Mouse (Mus musculus) CD4-positive, CD25-positive, alpha-beta regulatory T cell, adult 2 months (primary cell): ENCODE measurements around the gene Xrcc5.
A peak's percentile ranks its signal among the peaks of the same experiment; 100 is the strongest.

Experiments
- DNase-seq: peaks from one replicate; pipeline ENCODE4 v3.0.0-alpha.2; 2012; ENCODE audit warnings: low read depth, low spot score

The Xrcc5 gene

DNA sequence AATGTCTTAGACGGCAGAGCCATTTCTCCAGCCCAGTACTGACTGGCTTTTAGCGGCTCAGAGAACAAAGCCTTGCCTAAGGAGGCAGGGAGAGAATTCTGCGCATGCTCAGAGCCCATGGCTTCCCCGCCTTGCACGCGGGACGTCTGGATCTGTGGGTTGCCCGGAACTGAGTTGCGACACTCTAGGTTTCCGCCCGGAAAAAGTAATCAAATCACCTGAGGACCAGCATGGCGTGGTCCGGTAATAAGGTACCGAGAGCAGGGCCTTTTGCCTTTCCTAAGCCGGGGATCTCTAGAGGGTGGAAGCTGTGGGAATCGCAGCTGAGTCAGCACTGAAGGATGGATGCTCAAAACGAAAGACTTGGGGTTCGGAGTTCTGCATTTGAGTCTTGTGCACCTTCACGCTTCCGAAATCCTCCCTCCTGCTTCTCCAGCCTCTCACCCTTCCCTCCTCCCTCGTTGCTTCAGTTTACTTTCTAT lies at the start of gene Xrcc5:
Gene Xrcc5 (plus strand): TSS at position 105 of the 482 bp plus-strand sequence.
- DNase-seq = peak; percentile 97

DNA sequence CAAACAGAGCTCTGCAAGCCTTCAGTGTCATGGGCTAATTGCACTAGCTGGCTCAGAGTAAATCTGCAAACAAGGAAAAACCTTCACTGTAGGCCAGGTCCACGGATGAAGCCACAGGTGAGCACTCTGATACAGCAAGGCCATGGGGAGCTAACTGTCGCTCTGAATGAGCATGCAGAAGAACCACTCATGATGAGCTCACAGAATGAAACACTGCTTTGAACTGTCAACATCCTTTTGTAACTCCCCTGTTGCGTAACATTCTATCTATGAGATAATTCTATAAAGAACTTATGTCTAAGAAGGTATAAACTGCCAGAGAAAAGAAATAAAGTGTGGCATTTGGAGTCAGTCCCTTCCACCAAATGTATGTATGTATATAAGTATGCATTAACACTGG lies 44.1 kb upstream of the Xrcc5 start:
- DNase-seq = no peak

DNA sequence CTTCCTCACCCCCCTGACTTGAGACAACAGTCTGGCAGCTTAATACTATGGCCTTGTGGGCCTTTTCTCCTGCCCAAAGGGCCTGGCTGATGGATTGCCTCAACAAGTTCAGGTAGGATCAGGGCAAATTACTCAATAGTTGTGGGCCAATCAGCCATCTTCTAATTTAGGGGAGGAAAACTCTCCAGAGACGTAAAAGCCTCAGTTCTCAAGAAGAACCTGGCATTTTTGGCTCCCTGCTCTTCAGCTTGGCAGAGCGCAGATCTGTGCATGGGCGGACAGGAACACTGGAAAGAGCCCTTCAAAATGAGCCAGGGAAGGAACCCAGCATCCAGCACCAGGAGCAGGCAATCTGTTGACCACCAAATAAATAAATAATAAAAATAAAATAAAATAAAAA lies 29.1 kb upstream of the Xrcc5 start:
- no peak for DNase-seq

DNA sequence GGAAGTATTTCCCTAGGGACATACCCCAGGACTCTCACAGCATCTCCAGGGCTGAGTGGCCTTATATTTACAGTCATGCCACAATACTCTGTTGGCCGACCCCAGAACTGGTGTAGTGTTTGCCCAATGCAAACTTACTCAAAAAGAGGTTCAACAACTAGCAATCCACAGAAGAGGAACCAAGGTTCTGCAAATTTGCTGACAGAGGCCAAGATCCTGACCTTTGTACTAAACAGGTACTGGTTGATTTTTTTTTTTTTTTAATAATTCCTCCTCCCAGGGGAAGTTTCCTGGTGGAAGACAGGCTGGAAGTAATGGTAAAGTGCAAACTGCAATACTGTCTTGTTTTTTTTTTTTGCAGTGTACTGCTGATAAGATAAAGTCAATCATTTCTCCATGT lies 24.6 kb upstream of the Xrcc5 start:
- DNase-seq = no peak

DNA sequence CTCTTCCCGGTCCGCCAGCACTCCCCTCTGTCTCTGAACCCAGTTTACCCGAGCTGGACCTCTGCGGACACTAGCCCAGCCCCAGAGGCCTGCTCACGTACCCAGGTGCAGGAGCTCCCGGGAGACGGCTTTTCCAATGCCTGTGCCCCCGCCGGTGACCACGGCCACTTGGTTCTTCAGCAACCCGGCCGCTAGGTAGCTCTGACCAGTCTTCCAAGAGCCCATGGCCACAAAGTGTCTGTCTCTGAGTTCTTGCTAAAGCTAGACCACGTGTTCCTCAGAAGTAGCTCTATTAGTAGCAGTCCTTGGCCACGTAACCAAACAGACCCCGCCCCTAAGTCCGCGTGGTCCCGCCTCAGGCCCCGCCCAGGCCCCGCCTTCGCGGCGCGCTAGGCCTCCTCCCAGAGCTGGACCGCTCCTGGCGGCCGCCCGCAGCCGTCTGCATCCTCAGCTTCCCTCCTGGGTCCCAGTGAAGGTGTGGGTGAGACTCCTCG lies 23.2 kb upstream of the Xrcc5 start, which contains the start of the genes Pecr and Tmem169:
Gene Pecr (minus strand): TSS at position 323 of the 494 bp plus-strand sequence.
Gene Tmem169 (plus strand): TSS at position 378 of the 494 bp plus-strand sequence.
- DNase-seq = peak; percentile 91

DNA sequence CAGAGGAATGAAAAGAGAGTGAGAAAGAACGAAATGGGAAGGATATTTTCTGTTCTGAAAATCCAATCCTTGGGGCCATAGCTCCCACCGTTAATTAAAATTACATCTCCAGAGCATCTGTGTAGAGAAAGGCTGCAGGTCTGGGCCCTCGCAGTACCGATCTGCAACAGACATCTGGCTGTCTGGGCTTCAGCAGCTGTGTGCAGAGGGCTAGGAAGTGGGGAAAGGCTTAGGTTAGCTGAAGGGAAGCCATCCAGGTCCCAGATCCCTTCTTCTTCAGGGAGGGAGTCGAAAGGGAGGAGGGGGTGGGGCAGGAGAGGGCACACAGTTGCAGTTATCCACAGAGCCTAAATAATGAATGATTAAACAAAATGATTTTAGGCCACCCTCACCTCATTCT lies 22.7 kb upstream of the Xrcc5 start:
- DNase-seq = no peak

DNA sequence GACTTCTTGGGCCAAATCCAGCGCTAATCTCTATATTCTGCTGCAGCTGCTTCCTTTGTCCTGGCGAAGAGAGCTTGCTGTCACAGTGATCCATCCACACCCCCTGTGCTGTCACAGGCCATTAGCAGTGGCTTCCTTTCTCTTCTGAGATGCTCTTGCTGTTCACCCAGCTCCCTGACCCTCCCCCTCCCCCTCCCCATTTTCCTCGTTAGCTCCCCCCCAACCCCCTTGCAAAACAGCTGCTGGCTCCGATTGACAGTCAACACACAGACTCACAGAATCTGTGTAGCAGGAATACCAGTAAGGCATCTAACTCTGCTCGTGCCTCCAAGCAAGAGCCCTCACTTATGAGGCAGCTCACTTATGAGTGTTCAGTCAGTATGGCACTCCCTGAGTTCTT lies 20.3 kb upstream of the Xrcc5 start:
- DNase-seq = no peak

DNA sequence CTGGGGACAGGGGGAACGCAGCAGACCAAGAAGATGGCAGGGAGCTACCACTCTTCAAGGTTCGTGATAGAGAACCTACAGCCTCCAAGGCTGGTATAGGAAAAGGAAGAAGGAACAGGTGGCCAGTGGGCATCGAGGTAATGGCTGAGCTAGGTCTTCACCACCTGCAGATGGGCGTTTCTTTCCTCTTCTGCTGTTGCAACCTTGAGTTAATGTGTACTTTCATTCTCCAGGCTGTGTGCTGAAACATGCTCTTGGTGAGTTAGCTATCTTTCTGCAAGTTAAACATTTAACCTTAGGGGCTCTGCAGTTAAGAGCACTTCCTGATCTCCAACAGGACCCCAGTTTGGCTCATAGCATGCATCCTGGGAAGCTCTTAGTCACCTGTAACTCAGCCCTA lies 19.3 kb upstream of the Xrcc5 start:
- DNase-seq = no peak

DNA sequence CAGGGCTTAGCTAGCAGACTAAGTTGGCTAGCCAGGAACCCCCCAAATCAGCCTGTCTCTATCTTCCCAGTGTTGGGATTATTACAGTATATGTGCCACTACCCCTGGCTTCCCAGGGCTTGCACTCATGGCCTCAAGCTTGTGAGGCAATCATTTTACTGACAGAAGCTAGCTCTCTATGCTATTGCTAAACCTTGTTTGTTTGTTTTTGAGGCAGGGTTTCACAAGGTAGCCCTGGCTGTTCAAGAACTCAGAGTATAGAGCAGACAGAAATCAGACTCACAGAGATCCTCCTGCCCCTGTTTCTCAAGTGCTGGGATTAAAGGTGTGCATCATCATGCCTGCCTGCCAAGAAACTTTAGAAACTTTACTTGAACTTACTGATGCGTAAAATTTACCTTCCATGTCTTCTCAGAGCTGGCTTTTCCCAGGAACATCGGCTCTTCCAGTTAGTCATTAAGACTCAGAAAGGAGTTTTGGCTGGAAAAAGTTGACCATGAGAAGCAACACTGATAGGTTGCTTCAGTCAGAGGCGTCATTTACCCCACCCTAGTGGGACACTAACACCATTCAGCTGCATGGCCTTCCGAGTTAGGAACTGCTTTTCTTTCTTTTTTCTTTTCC lies 18.6 kb upstream of the Xrcc5 start:
- DNase-seq = no peak

DNA sequence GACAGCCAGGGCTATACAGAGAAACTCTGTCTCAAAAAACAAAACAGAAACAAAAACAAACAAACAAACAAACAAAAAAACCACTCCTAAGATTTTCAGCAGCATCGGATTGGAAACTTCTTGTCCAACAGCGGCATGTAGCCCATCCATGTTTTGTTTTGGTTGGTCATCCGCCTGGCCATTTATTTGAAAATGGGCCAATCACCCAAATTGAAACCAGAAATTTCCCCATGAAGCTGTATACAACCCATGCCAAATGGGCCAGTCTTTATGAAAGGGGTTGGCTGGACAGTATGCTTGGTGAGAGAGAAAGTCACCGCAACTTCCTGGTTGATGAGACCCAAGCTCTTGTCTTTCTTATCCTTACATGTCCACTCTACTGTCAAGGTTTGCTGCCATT lies 16.3 kb upstream of the Xrcc5 start:
- no peak for DNase-seq

DNA sequence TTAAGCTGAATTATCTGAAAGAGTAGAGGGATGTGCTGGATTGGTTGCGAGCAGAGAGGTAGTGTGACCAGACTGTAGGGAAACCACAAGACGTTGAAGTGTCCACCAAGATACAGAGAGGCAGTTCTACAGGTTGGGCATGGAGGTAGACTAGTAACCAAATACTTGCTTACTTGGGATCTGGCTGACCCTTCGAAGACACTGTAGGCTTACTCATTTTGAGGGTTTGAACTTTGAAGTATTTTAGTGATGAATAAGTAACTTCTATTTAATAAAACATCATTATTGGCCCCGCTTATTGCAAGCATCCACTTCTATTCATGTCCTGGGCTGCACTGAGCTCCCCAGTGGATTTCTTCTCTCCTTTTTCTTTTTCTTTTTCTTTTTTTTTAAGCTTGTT lies 15.8 kb upstream of the Xrcc5 start:
- DNase-seq = no peak

DNA sequence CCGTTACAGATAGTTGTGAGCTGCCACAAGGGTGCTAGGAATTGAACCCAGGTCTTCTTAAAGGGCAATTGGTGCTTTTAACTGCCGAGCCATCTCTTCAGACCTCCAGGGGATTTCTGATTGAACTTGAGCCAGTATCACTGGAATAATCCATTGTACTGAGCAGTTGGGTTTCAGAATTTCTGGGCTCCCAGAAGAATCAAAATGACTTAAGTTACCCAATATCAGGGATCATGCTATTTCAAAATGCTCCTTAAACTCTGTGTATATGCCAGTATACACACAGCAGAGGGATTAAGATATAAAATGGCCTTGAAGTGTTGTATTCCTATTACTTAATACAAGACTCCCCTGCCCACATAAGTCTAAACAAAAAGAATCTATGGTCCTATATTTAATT lies 15.3 kb upstream of the Xrcc5 start:
- DNase-seq = no peak

DNA sequence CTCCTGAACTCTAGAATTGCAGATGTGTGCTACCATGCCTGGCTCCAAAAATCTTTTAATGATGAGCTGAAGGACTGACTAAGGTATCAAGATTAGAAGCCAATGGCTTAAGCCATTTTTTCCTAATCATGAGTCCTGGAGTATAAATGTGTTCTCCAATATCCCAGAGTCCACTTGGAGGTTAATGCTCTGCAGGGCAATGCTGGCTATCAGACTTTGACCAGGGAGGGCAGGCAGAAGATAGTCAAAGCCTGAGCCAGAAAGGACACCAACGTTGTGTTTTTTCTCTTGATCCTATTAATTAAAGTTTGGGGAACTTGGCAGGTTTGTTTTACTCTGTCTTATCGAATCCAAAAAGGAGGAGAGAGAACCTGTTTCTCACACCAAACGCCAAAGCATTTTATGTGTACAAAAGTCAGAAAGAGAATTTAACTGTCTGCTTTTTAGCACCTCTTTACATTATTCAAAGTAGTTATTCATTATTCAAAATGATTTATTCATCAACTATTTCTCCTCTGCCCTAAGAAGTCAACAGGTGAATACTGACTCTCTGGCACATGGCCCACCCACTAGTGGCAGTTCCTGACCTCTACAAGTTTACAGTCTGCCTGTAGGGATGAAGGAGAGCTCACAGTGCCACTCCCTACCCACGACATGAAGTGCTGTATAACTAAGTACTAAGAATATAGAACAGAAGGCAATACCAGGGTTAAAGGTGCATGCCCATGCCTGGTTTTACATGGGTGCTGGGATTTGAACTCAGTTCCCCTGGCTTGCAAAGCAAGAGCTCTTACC lies 13.2 kb upstream of the Xrcc5 start:
- no peak for DNase-seq

DNA sequence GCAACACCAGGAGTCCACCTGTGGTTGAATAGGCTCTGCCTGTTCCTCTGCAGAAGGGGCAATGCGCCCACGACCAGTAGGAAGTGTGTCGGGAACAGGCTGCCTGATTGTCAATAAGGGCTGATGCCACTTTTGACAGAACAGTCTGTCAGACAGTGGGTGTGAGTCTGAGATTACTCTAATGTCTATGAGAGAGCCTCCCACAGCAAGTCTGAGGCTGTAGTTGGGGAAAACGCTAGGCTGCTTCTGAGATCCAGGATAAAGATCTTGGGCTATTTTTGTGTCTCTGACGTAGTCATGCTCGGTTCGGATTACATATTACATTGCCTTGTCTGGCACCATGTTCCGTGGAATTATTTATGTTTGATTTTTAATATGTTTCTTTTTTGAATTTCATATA lies 11.5 kb upstream of the Xrcc5 start:
- DNase-seq = no peak

DNA sequence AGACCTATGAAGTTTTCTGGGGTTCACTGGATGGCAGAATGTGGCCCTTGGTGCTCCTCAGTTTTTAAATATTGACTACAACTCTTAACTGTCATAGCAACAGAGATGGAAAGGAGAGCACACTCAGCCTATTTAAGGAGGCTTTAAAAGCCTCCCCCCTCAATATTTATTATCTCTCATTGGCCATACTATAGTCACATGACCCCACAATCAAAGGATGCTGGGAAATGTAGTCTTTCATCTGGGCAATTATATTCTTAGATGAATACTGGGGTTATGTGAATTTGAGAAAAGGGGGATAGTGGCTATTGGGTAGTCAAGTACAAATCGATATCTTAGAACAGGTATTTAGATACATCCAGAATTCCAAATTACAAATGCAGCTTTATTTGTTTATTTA lies 5.4 kb upstream of the Xrcc5 start:
- no peak for DNase-seq

DNA sequence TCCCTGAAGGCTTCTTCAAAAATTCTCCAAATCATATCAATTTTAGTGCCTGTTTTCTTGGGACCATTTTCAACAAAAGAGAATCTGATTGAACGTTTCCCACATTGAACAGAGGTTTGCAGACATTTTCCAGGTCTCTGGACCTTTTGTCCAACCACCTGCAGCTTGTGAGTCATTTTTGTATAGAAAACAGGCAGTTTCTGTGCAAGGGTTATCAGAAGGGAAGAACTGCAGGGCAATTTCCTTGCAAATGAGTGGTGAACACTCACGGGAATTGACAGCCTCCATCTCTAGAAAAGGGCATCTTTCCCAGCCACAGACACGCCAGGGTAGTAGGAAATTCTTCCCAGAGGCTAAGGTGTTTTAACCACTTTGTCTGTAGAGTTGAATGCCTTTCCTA lies 980 bp upstream of the Xrcc5 start:
- DNase-seq = no peak

DNA sequence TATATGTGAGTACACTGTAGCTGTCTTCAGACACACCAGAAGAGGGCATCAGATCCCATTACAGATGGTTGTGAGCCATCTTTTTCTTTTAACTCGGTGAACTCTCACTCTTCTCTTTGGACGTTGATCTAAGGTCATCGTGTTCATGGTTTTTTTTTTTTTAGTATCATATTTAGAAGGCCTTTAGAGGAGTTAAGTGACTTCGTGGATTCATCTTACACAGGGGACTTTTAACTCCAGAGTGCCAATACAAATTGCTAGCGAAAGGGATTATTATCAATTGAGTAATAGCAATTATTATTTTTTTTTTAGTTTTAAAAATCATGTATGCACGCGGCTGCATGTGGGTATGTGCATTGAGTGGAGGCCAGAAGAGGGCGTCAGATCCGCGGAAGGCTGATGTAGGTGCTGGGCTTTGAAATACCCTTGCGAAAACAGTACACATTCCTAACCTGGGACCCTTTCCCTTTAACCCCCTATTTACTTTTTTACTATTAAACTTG lies 491 bp upstream of the Xrcc5 start:
- DNase-seq = peak; percentile 80

DNA sequence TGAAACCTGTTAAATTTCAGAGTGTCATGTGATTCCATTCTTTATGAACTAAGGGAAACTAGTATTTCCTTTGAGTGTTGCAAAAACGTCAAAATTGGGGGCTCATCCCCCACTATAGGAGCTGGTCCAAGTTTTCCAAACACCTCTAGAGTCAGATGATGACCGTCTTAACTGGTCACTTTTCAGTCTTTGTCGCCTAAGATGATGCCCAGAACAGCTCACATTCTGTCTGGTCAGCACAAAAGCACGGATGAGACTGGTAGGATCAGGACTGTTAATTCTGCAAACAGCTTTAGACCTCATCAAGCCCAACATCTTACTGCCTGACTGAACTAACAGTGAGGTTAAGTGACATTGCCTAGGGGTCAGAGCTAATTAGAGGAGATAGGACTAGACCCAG lies 1.7 kb downstream of the Xrcc5 start:
- DNase-seq = no peak

DNA sequence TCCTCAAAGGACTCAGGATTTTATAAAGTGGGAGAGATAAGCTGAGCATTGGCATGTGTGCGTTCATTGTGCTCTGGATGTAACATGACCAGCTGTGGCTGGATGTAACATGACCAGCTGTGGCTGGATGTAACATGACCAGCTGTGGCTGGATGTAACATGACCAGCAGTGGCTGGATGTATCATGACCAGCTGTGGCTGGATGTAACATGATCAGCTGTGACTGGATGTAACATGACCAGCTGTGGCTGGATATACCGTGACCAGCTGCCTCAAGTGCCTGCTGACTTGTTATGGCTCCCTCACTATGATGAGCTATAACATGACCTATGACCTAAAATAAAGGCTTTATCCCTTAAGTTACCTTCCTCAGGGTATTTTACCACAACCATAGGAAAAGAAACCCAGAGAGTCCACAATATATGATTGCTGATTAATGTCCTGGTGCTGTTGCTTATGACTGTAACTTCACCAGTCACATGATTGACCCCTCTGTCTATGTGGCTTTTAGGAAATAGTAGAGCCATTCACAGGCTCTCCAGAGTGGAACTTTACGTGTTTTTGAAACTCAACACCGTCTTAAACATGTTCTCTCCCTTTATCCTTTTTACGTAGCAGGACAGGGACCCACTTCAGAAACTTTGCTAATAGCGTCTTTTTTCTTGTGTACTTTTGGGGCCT lies 2.7 kb downstream of the Xrcc5 start:
- no peak for DNase-seq

DNA sequence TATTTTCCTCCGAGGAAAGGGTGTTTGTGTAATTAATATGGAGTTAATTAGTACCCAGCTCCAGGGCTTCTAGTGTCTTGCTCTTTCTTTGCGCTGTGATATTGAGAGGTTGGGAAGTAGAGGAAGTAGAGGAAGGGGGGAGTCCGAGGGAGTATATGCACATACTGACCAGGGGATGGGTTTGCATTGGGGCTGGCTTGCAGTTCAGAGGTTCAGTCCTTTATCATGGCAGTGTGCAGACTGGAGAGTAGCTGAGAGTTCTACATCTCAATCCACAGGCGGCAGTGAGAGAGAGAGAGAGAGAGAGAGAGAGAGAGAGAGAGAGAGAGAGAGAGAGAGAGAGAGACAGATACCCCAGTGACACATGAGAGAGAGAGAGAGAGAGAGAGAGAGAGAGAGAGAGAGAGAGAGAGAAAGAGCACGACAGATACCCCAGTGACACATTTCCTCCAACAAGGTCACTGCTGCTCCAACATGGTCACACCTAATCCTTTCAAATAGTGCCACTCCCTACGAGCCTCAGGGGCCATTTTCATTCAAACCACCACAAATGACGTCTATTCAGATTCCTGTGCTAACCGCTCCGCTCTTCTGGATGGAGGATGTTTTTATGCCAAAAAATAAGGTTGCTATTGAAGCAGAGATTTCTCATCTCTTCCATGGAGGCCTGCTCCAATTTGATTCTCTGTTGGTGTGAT lies 5.6 kb downstream of the Xrcc5 start:
- no peak for DNase-seq

DNA sequence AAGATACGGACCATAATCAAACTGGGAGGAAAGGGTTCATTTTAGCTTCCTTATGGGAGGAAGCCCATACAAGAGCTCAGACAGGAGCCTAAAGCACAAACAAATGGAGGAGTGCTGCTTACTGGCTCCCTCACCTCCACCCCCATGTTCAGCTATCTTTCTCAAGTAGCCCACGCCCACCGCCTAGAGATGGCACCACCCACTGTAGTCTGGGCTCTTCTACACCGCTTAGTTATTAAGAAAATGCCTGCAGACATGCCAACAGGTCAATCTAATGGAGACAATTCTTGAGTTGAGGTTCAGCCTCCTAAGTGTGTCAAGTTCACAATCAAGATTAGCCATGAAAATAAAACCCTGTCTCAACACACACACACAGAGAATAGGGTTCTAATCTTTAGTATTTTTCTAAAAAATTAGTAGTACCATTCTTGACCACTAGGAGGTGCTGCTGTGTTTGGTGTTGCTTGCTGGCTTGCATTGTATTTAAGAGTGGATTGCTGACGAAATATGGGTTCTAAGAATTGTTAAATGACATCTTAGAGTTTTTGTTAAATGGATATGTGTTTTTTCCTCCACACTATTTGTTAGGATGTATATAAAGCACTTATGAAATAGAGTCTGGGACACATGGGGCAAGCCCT lies 6.3 kb downstream of the Xrcc5 start:
- peak; percentile 63 for DNase-seq
